Mouse (Mus musculus) CH12.LX (cell line): ENCODE measurements at regions not wholly inside any gene's neighbourhood (a gene's known extent, or its start where the extent isn't known, plus 50 kb on each side); places are given as distances from the start of the nearest gene placed in this dataset.
A peak's percentile ranks its signal among the peaks of the same experiment; 100 is the strongest.

Source experiments
- CTCF ChIP-seq, 2 experiments: IDR thresholded peaks in 1 of 2; conservative IDR thresholded peaks in 1 of 2; 2 replicates each; pipeline ENCODE4 v1.5.1; 2011 to 2012; ENCODE audit warnings: low read depth in 2 of 2, low read length in 2 of 2, improper control_type of control experiment in 1 of 2, inconsistent platforms in 1 of 2, mild to moderate bottlenecking in 1 of 2, moderate library complexity in 1 of 2
- ELF1 ChIP-seq: IDR thresholded peaks from 2 replicates; pipeline ENCODE4 v1.6.1; 2014; ENCODE audit warnings: low read depth, mild to moderate bottlenecking, inconsistent platforms, low read length, improper control_type of control experiment
- EP300 ChIP-seq: IDR thresholded peaks from 2 replicates; pipeline ENCODE4 v1.6.1; 2011; ENCODE audit warnings: low read length, improper control_type of control experiment
- ETS1 ChIP-seq: conservative IDR thresholded peaks from 2 replicates; pipeline ENCODE4 v1.6.1; 2012; ENCODE audit warnings: low read depth, mild to moderate bottlenecking, inconsistent platforms, low read length, improper control_type of control experiment, moderate library complexity
- IRF4 ChIP-seq: IDR thresholded peaks from 2 replicates; pipeline ENCODE4 v1.6.1; 2014; ENCODE audit warnings: low read depth, mild to moderate bottlenecking, inconsistent platforms, low read length, improper control_type of control experiment
- POLR2A ChIP-seq: IDR thresholded peaks from 2 replicates; pipeline ENCODE4 v1.6.1; 2011; ENCODE audit warnings: low read depth, mild to moderate bottlenecking, improper control_type of control experiment, low read length
- ZNF384 ChIP-seq: IDR thresholded peaks from 2 replicates; pipeline ENCODE4 v1.6.1; 2012; ENCODE audit warnings: low read depth, low read length, improper control_type of control experiment, inconsistent platforms

- TF ChIP-seq ZNF384 (no peak), ELF1 (peak; percentile 26; the same call in 1 of the 2 replicates), EP300 (no peak), POLR2A (no peak), CTCF (conservative IDR thresholded peaks at IDR 0.05 in 1 of 2, IDR thresholded peaks at IDR 0.05 in 1 of 2; ENCODE audit: low read depth in 2 of 2, low read length in 2 of 2) (no peak), ETS1 (0 out of 2 replicates have a peak, but pooled peaks have one; percentile 8), IRF4 (no peak)
Measured at GRCm38 (mm10) chr19:15158177-15158576, 560.3 kb upstream of the Tle4 start.
